Mouse (Mus musculus) heart, postnatal 10 days (tissue): ENCODE measurements around the gene Yae1d1. TPM values are rescaled to one million over a fixed set of nuclear protein-coding genes. Genes with fewer than 3 reads are reported as not detected.
"Not testable (repeated sequence)": the region's sequence is repeated elsewhere in the genome, so short reads cannot be mapped to it uniquely, and the experiment has no call there.

Source experiments
- DNase-seq, 2 experiments: peaks; one replicate each; pipeline ENCODE4 v3.0.0; 2021
- intact Hi-C: fragments of 180-260 bp; cut with DNase I; formaldehyde crosslinking; loops from one replicate; pipeline ENCODE4 v1.15.1; 2025
- total RNA-seq, 2 experiments: library from RNA; stranded (reverse); gene quantifications; 2 replicates each; pipeline ENCODE4 v1.2.3; 2021

Gene Yae1d1
- total RNA-seq = 10 to 100 TPM; 22.4 to 30.1 TPM

- intact Hi-C loops = loop anchor here (2.0 to 5.0 kb wide), 3 partner anchors 48 to 724 kb away; partner anchors contain the start of genes Rala and Vps41
- DNase-seq = peak; percentile 94 to 98
Measured at GRCm38 (mm10) chr13:17992697-17993514, at the start of gene Yae1d1. Yae1d1 (minus strand) TSS chr13:17993349.

- intact Hi-C loops = no loop called here
- no peak for DNase-seq
Measured at GRCm38 (mm10) chr13:18038814-18039213, 45.7 kb upstream of the Yae1d1 start.

- DNase-seq = no peak
- intact Hi-C loops = no loop called here
Measured at GRCm38 (mm10) chr13:18016604-18017003, 23.5 kb upstream of the Yae1d1 start.

- intact Hi-C loops = no loop called here
- DNase-seq = no peak
Measured at GRCm38 (mm10) chr13:18013205-18013604, 20.1 kb upstream of the Yae1d1 start.

GRCm38 (mm10) chr13:18011055-18011454, 17.9 kb upstream of the Yae1d1 start:
- intact Hi-C loops = no loop called here

GRCm38 (mm10) chr13:17993515-17993847, 332 bp upstream of the Yae1d1 start:
- DNase-seq = no peak
- intact Hi-C loops = loop anchor here (2.0 to 5.0 kb wide), 3 partner anchors 49 to 724 kb away; partner anchors contain the start of genes Rala and Vps41

More at GRCm38 (mm10) chr13:18011055-18011454, 17.9 kb upstream of the Yae1d1 start:
- no peak for DNase-seq

- intact Hi-C loops = loop anchor here (2.0 to 5.0 kb wide), 3 partner anchors 47 to 725 kb away; partner anchors contain the start of genes Rala and Vps41
- DNase-seq = no peak
Measured at GRCm38 (mm10) chr13:17992009-17992408, 1.1 kb downstream of the Yae1d1 start.

- intact Hi-C loops = no loop called here
- DNase-seq = peak; percentile 32 to 65
Measured at GRCm38 (mm10) chr13:17983194-17983593, 10.0 kb downstream of the Yae1d1 start.

GRCm38 (mm10) chr13:17982634-17983033, 10.5 kb downstream of the Yae1d1 start:
- DNase-seq = no peak
- intact Hi-C loops = no loop called here

GRCm38 (mm10) chr13:17976854-17977739, 16.1 kb downstream of the Yae1d1 start:
- intact Hi-C loops = no loop called here
- no peak for DNase-seq

GRCm38 (mm10) chr13:17975891-17976290, 17.3 kb downstream of the Yae1d1 start:
- intact Hi-C loops = no loop called here
- DNase-seq = peak; percentile 9 to 16

GRCm38 (mm10) chr13:17975457-17975856, 17.7 kb downstream of the Yae1d1 start:
- no peak for DNase-seq

GRCm38 (mm10) chr13:17974734-17975133, 18.4 kb downstream of the Yae1d1 start:
- DNase-seq = no peak
- intact Hi-C loops = no loop called here

More at GRCm38 (mm10) chr13:17975457-17975856, 17.7 kb downstream of the Yae1d1 start:
- intact Hi-C loops = no loop called here

- DNase-seq = no peak
- intact Hi-C loops = no loop called here
Measured at GRCm38 (mm10) chr13:17960613-17961012, 32.5 kb downstream of the Yae1d1 start.

GRCm38 (mm10) chr13:17954282-17954681, 38.9 kb downstream of the Yae1d1 start:
- DNase-seq = no peak
- intact Hi-C loops = no loop called here

GRCm38 (mm10) chr13:17950581-17950980, 42.6 kb downstream of the Yae1d1 start:
- DNase-seq, intact Hi-C loops: not testable (repeated sequence)

GRCm38 (mm10) chr13:17949555-17949954, 43.6 kb downstream of the Yae1d1 start:
- intact Hi-C loops = loop anchor here (10.0 kb wide), 1 partner anchor 255 kb away; the partner anchor contains the start of genes Mplkip and Sugct
- DNase-seq = no peak

- peak; percentile 96 to 97 for DNase-seq
- intact Hi-C loops = loop anchor here (1.0 to 10.0 kb wide), 3 partner anchors 49 to 249 kb away; partner anchors contain the start of genes Cdk13, Mplkip, Sugct and Yae1d1
Measured at GRCm38 (mm10) chr13:17944078-17944917, 48.9 kb downstream of the Yae1d1 start, which contains the start of gene Rala. Rala (minus strand) TSS chr13:17944239.

GRCm38 (mm10) chr13:17943306-17944077, 49.7 kb downstream of the Yae1d1 start:
- intact Hi-C loops = loop anchor here (1.0 to 10.0 kb wide), 3 partner anchors 49 to 249 kb away; partner anchors contain the start of genes Cdk13, Mplkip, Sugct and Yae1d1
- DNase-seq = no peak
